Mouse (Mus musculus) lung, postnatal 0 days (tissue): ENCODE results near the gene Selenon.

Source experiments
- CTCF ChIP-seq: IDR thresholded peaks from 2 replicates; pipeline ENCODE4 v1.5.1; 2016; ENCODE audit warnings: antibody characterized with exemption, mild to moderate bottlenecking
- EP300 ChIP-seq: IDR thresholded peaks from 2 replicates; pipeline ENCODE4 v1.6.1; 2016; ENCODE audit warnings: antibody characterized with exemption, mild to moderate bottlenecking, control low read depth

DNA sequence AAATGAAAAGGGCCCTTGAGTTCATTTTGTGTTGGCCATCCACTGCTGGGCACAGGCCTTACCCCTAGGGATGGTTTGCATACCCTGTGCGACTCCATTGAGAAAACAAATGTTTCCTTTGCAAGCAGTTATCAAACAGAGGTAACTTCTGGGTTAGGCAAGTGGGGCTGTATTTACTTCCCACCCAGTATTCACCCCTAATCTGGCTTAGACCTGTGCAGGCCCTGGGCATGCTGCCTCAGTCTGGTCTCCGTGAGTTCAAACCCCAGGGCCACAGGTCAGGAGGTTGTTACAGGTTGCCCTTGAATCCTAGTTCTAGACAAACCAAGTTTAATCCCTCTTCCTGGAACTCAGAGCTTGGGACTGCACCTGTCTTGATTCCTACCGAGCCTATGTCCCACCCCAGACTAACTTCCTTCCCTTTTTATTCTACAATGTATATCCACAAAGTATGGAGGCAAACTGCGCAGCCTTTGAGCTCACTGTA lies 46.6 kb downstream of the Selenon start:
- no peak for TF ChIP-seq CTCF
- TF ChIP-seq EP300: no peak
